Mouse (Mus musculus) urinary bladder, postnatal 25 days (tissue): ENCODE data around the gene Cdkn2b.

Source experiments
- DNase-seq: peaks from one replicate; pipeline ENCODE4 v3.0.0; 2022; ENCODE audit warnings: low spot score

Cdkn2b gene

DNA sequence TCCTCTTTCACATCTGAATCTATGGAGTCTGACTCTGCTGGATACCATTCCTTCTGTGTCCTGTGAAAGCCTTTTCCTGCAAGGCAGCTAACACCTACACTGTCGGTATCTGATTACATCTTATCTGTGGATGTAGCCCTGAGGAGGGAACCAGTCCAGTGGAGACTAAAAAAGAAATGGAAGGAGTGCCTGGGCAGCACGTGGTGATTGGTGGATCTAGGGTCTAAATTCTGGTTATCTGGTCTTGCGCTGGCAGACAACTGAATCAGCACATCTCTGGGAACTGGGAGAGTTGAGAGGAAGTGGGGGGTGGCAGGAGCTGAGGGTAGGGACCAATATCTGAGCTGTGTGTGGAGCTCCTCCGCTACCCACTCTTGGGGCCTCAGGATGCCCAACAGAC is 21.8 kb downstream of the Cdkn2b start:
- DNase-seq, result no peak

DNA sequence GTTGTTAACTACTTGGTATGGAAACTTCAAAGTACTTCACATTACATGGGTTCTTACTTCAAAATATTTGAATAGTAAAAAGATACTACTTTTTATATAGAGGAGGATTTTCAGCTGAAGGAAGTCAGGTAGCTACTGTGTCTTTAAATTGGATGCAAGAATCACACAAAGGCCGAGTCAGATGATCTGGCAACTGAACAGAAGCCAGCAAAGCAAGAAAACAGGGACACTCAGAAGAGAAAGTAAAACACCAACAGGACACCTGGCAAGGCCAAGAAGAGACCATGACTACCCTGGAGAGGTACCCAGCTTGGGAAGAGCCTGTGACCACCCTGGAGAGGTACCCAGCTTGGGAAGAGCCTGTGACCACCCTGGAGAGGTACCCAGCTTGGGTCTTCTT is 24.3 kb downstream of the Cdkn2b start:
- DNase-seq, result no peak

DNA sequence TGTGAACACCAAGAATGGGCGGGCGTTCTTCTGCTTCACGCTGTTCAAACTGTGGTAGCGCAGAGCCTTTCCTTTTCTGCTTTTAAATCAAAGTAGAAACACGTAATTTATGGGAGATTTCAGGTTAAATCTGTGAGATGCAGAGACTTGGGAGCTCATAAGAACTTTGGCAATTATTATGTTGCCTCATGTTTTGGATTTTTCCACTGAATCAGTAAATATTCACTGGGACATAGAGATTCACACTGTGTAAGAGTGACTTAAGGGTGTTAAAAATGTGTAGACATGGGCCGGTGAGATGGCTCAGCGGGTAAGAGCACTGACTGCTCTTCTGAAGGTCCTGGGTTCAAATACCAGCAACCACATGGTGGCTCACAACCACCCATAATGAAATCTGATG is 25.2 kb downstream of the Cdkn2b start:
- DNase-seq, result no peak

DNA sequence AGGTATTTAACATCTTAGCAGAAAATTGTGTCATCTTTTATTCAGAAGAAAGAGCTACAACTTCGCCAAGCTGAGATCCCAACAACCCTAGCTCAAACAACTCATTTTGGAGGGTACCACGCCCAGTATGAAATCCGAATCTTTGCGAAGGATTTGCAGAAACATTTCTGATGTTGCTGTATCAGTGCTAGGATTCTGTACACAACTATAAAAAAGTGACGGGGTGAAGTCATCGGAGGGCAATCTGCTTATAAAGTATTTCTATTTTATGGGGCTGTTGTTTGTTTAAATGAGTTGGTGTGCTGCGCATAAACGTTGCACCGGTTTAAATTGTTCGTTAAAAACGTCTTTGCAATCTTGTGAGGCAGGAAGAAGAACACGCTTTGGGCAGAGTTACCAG is 28.2 kb downstream of the Cdkn2b start:
- DNase-seq, result no peak

DNA sequence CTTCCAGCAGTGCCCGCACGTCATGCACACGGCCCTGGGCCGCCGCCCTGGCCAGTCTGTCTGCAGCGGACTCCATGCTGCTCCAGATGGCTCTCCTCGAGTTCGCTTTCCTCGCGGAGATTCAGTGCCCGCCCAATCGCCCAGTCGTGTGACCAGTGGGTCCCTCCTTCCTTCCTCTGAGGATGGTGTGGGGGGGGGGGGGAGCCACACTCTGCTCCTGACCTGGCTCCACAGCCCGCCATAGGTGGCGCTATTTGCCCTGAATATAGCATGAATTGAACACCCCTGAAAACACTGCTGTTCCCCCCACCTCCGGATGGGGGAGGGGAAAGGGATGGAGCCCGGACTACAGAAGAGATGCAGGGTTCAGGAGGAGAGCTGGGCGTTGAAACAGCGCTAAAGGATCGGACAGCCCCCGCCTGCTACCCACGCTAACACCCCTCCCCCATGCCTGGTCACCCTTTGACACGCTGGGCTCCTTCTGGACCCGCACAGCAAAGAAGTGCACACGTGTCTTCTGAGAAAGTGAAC is 28.7 kb downstream of the Cdkn2b start:
- DNase-seq, result no peak

DNA sequence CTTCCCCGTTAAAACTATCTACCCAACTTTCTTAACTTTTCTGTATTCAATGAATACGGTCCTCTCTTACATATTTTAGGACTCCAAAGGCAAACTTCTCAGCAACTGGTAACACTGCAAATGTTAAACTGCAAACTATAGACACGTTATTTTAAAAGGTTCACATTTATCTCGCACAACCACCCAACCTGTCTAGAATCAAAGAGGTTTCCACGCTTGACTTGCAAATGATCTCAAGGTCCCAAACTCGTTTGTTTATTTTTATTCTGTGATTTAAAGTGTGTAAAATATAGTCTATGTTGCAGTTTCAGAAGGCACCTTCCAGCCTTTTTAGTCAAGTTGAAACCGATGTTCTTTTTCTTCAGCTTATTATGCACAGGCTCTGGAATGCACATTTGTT is 29.6 kb downstream of the Cdkn2b start:
- DNase-seq, result no peak

DNA sequence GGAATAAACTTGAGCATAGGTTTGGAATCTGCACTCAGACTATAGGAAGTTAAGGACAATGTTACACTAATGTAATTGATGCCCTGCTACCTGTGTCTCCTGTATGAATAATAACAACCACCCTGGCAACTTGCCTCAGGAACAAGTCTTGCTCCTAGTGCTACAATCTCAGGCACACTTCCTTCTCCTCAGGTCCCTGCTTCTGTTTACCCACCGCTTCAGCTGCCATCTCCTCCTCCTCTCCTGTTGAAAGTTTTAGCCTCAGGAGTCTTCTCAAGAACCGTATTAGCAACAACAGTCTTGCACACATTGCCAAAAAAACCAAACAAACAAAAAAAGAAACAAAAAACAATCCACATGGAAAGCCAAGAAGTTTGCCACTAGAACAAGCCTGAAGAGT is 31.2 kb downstream of the Cdkn2b start:
- DNase-seq, result no peak

DNA sequence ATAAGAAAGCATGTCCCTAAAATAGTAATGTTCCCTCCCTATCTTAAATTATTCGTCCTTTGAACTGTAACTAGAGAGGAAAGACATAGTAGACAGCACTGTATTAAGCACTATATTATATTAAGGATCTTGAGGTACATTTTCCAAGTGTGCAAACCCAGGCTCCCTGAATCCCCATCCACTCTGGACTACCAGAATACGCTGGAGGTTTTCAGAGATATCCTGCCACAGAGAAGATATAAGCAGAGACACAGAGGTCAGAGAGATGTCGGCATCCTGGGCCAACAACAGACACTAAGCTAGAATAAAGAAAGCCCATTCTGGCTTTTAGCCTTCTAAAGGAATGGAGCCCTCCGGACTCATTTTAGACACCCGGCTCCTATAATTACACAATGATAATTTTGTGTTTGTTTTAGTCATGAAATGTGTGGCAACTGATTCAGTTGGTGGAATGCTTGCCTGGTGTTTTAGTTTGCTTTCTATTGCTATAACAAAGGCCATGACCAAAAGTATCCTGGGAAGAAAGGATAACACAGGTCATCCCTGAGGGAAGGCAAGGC is 33.4 kb downstream of the Cdkn2b start:
- no peak for DNase-seq

DNA sequence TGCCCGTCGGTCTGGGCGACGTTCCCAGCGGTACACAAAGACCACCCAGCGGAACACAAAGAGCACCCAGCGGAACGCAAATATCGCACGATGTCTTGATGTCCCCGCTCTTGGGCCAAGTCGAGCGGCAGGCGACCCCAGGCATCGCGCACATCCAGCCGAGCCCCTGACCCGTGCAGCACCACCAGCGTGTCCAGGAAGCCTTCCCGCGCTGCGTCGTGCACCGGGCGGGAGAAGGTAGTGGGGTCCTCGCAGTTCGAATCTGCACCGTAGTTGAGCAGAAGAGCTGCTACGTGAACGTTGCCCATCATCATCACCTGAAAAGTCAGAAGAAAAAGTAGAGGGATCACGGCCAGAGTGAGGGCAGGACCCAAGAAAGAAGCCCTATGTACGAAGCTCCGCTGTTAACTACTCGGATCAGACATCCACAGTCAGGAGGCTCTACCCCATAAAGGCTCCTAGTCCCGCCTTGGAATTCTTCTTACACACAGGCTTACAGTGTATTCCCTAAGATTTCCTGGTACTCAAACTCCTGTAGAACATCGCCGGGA is 34.1 kb downstream of the Cdkn2b start:
- DNase-seq, result no peak

DNA sequence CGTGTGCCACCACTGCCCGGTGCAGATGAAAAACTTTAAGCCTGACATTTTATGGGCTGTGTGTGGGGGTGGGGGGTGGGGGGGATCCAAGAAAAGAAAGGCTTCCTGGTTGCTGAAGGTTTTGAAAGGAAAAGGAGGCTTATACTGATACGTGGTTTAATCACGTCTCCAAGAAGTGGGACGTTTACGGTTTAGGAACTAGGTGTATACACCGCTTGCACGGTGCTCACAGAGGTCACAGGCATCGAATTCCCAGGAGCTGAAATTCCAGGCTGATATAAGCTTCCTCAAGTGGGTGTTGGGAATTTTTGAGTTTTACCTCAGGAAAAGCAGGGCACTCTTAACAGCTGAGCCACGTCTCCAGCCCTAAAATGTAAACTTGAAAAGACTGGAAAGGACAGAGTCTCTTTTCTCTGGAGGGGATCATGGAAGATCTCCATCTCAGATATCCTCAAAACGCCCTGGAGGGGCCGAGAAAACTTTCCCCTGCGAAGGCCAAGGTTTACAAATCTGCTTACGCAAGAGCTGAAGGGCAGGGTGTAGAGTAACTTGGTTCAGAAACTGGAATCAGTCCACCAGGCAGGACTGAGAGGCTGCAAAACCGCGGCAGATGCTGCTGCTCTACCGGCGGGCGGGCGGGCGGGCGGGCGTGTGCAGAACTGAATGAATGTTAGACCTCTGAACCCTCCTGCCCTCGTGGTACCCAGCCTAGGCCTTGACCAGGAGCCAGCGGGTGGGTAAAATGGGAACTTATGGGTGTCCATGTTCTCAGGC is 34.8 kb downstream of the Cdkn2b start:
- DNase-seq, result no peak

DNA sequence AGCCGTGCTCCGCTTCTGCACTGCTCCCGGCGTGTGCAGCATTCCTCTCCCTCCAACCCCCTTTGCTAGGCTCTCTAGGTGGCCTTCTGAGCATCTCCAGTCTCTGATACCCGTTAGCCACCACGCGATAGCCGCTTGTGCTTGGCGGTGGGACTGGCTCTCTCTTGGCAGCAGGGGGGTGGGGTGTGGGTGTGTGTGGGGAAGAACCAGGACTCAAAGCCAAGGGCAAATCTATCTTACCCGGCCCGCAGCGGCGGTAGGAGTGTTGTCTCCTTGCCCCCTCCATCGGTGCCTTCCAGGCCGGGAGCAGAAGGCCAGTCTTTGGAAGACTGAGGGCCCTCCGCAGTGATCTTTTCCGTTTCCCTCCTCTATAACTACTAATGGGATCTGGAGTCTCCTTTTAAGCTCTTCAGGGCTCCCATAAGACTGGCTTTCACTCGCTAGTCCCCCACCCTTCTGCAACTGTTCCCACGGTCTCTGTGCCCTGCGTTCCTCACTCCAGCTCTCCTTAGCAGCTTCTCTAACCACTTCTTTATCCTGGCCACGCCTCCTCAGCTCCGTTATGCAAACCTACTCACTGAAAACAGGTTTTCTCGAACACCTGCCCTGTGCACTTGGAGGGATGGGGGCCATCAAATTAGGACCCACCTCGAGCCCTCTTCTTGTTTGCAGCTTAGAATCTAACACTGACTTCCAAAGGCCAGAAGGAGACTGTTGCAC is 35.9 kb downstream of the Cdkn2b start:
- no peak for DNase-seq

DNA sequence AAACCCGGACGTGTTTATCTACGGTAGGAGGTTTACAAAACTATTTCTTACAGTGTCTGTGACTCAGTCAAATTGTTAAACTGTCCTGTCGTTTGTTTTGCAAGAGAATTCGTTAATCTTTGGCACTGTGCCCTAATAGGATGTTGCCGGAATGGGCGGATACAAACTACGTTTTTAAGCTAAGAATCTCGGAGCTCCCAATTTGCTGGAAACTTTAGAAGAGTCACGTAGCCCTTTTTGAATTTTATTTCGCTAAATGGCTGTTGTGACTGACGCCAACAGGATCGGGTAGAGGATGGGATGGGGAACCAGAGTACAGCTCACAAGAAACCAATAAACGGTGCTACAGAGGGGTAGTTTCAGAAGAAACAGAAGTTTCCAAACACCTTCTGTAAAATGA is 36.8 kb downstream of the Cdkn2b start:
- no peak for DNase-seq

DNA sequence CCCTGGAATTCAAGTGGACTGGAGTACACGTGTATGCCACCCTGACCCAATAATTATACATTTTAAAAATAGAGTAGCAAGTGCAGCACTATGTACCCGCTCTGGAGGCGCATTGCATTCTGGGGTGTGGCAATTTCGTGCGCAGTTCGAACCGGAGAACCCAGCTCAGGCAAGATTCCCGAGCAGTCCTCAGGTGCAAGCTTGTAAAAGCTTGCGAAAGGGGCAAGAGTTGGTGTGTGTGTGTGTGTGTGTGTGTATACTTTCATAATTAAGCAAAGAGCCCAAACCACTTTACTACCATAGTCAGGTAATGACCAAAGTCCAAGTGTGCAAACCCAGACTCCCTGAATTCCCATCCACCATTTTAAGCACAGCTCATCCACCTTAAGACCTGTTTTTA is 37.3 kb downstream of the Cdkn2b start:
- DNase-seq, result no peak

DNA sequence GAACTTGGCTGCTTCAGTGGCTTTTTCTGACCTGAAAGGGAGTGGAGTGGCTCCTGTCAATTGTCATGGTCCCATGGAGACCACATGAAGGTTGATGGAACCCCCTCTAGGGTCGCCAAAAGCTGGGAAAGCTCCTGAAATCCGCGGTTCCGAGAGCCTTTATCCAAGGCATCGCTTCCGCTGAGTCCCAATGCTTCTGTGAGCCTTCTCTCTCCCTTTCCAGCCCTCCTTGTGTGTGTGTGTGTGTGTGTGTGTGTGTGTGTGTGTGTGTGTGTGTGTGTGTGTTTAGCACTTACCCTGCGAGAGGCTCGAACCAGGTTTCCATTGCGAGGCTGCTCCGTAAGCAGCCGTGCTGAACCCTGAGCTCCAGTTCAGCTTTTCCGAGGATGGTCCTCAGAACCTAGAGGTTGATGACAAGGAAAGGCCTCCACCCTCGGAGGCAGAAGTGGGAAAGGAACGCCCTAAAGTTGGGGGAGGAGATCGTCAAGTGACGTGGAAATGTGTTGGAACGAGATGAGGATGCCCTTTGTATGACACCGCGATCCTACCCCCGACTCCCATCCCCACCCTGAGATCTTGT is 37.8 kb downstream of the Cdkn2b start:
- DNase-seq, result no peak

DNA sequence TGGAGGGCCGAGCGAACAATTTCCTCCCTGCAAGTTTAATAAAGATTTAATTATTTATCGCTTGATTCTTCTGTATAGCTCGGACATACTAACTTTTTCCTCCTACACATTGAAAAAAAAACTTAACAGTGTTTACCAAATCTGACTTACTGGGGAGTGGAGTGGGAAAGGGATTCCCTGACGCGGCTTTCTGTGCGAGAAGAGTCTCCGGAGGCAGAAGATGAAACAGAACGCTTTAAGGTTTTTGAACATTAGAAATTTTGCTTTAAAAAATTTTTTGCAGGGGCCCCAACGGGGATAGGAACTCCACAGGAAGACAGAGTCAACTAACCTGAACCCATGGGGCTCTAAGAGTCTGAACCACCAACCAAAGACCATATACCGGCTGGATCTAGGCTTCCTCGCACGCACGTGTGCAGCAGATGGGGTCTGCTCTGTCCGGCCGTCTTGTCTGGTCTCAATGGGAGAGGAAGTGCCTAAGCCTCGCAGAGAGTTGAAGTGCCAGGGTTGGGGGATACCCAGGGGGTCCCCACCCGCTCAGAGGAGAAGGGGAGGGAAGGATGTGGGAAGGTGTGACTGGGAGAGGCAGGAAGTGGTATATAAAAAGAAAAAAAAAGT is 38.6 kb downstream of the Cdkn2b start:
- no peak for DNase-seq

DNA sequence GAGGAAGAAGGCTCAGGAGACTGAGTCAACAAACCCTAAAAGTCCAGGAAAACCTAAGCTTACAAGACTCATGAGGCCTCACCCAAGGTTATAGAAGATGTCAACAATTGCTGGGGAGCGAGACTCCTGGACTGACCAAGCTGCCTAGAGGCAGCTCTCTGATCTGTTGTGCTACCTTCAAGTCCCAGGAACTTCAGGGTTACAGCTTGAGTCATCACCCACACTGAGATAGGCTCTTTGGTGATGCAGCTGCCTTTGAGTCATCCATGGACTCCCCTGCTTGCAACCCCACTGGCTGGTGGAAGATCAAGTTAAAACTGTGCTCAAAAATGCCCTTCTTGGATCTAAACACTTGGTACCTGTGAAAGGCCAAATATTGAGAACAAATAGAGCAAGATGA is 53.1 kb downstream of the Cdkn2b start:
- no peak for DNase-seq
